8 mouse cellular contexts compared by ENCODE assay signal in genomic region chr17:79356071-79356601, GRCm38 (mm10). TPM values are rescaled to one million over a fixed set of nuclear protein-coding genes. Genes with fewer than 3 reads are reported as not detected.
DNase-seq lines count a peak whose midpoint lies in the region; ATAC-seq and TF ChIP-seq lines count a peak whose summit lies in the region.

No protein-coding gene starts in this region.

- peak overlapping the region; percentile 82 for H3K4me3 ChIP-seq in layer of hippocampus, adult 2 months
- peak overlapping the region; percentile 68 to 82 for H3K4me3 ChIP-seq in heart, embryonic 14.5 days (ENCODE audit: control insufficient read depth in 1 of 2, insufficient read depth in 1 of 2, low read depth in 1 of 2, low read length in 2 of 2)
- peak overlapping the region; percentile 74 for H3K4me3 ChIP-seq in limb, embryonic 12.5 days (replicated peaks)

- no peak for ATAC-seq in heart, embryonic 14.5 days (ENCODE audit: insufficient number of reproducible peaks, insufficient read depth, low FRiP score, low read depth)
- 0 out of 2 replicates have a peak, but pooled peaks have one; percentile 27 for ATAC-seq in limb, embryonic 12.5 days (ENCODE audit: insufficient number of reproducible peaks, insufficient read depth, low FRiP score, low TSS enrichment, low read depth)

- H3K36me3 ChIP-seq in heart, embryonic 14.5 days (ENCODE audit: control insufficient read depth, insufficient read depth, low read length) = 0 out of 2 replicates have a peak, but pooled peaks cover 8% of the 10 kb centered on the region
- H3K36me3 ChIP-seq in limb, embryonic 12.5 days = peaks cover 2% of the 10 kb centered on the region; the same call in 1 of the 2 replicates

- peak overlapping the region; percentile 82; the same call in 1 of the 2 replicates for H3K27ac ChIP-seq in layer of hippocampus, adult 2 months
- peak overlapping the region in 1 of 2 experiments; percentile 96; a peak in 2 of 4 replicates for H3K27ac ChIP-seq in heart, embryonic 14.5 days (replicated peaks in 1 of 2; ENCODE audit: control insufficient read depth in 1 of 2, insufficient read depth in 1 of 2, low read depth in 2 of 2, low read length in 2 of 2)
- no peak overlapping the region for H3K27ac ChIP-seq in limb, embryonic 12.5 days

- peak overlapping the region; percentile 100 for H3K4me2 ChIP-seq in heart, embryonic 14.5 days (ENCODE audit: low read length)
- peak overlapping the region; percentile 81 for H3K4me2 ChIP-seq in limb, embryonic 12.5 days

- H3K4me1 ChIP-seq in heart, embryonic 14.5 days (ENCODE audit: control insufficient read depth in 2 of 2, insufficient read depth in 2 of 2, low read length in 2 of 2) = peaks cover 8 to 22% of the 10 kb centered on the region in 2 experiments; a peak in 3 of 4 replicates
- peaks cover 32% of the 10 kb centered on the region for H3K4me1 ChIP-seq in limb, embryonic 12.5 days (replicated peaks)

- H3K9ac ChIP-seq in heart, embryonic 14.5 days (ENCODE audit: low read length) = peak overlapping the region; percentile 96
- H3K9ac ChIP-seq in limb, embryonic 12.5 days (replicated peaks) = peak overlapping the region; percentile 74; the same call in 1 of the 2 replicates

- TF ChIP-seq CTCF in layer of hippocampus, adult 2 months (conservative IDR thresholded peaks at IDR 0.05) = no peak
- no peak for TF ChIP-seq CTCF in brain, embryonic 14.5 days (IDR thresholded peaks at IDR 0.05; ENCODE audit: borderline replicate concordance, extremely low read depth, insufficient read depth, insufficient read length)

- H3K27me3 ChIP-seq in heart, embryonic 14.5 days (ENCODE audit: control insufficient read depth, insufficient read depth, low read length) = no peaks in the 10 kb centered on the region
- H3K27me3 ChIP-seq in limb, embryonic 12.5 days = peaks cover 24% of the 10 kb centered on the region

- 7% methylated on average over 24 of the region's 24 CpGs for whole genome bisulfite sequencing in heart, embryonic 14.5 days
- 8% methylated on average over 24 of the region's 24 CpGs for WGBS in limb, embryonic 12.5 days

- H3K9me3 ChIP-seq in heart, embryonic 14.5 days (ENCODE audit: control insufficient read depth, low read length) = no peaks in the 10 kb centered on the region
- no peaks in the 10 kb centered on the region for H3K9me3 ChIP-seq in limb, embryonic 12.5 days

- DNase-seq in layer of hippocampus, adult 2 months (ENCODE audit: low spot score in 2 of 2) = no peak
- no peak for DNase-seq in layer of hippocampus, postnatal 14 days (ENCODE audit: low spot score in 2 of 2)
- peak; percentile 60 for DNase-seq in brain, embryonic 14.5 days (ENCODE audit: low read depth)
- peak; percentile 40 for DNase-seq in naive thymus-derived CD4-positive, alpha-beta T cell, adult 2 months (ENCODE audit: low read depth)
- no peak for DNase-seq in left cerebral cortex, postnatal 4 days
- no peak for DNase-seq in left cerebral cortex, adult 11 months (ENCODE audit: low spot score)

- intact Hi-C loops in left cerebral cortex, postnatal 4 days (cut with DNase I) = loop anchor here (10.0 kb wide), 2 partner anchors 141 to 209 kb away; no protein-coding TSS in a partner anchor

- no peak for TF ChIP-seq POLR2A in brain, embryonic 14.5 days (IDR thresholded peaks at IDR 0.05; ENCODE audit: borderline replicate concordance, extremely low read depth, insufficient read depth, insufficient read length, poor library complexity, severe bottlenecking)

RNA-seq across cellular contexts. Expression of gene Cdc42ep3, which starts 1.2 kb away (rescaled TPM):
- 1 to 10 TPM; 5.5 to 6.1 TPM for total RNA-seq in layer of hippocampus, adult 2 months (2021)
- total RNA-seq in layer of hippocampus, postnatal 14 days (2021) = 1 to 10 TPM; 6.2 to 9.8 TPM
- polyA plus RNA-seq in brain, embryonic 14.5 days (2012; rRNA removed) = 25.6 and 27.9 TPM in 2 replicates
- polyA plus RNA-seq in heart, embryonic 14.5 days (2014; fragmentation: Nextera tagmentation; extraction: Ambion mirVana) = 64.5 and 69.4 TPM in 2 replicates
- 84.9 and 85.0 TPM in 2 replicates for polyA plus RNA-seq in limb, embryonic 12.5 days (2016; fragmentation: Nextera tagmentation; extraction: Ambion mirVana)
- total RNA-seq in left cerebral cortex, postnatal 4 days (2021) = 10 to 100 TPM; 43.4 to 53.3 TPM

Comparison
In these comparisons a context has a peak if more than half of its experiments do, and no peak if none do; other contexts are left out.
1. DNase-seq: peak in brain, embryonic 14.5 days (single experiment) and naive thymus-derived CD4-positive, alpha-beta T cell, adult 2 months (single experiment); none in layer of hippocampus, adult 2 months (0 of 2), layer of hippocampus, postnatal 14 days (0 of 2), left cerebral cortex, postnatal 4 days (single experiment) and left cerebral cortex, adult 11 months (single experiment).
2. RNA of gene Cdc42ep3, which starts 1.2 kb away (total RNA-seq): 43.4 to 53.3 TPM in left cerebral cortex, postnatal 4 days; 6.2 to 9.8 TPM in layer of hippocampus, postnatal 14 days and 5.5 to 6.1 TPM in layer of hippocampus, adult 2 months; every median in the first group is over 4 times any median in the second.
3. Peak in every context shown above with its lines, with median percentiles within 50 percentile points of each other: H3K4me3 ChIP-seq.